Mouse (Mus musculus) intestine, postnatal 0 days (tissue): ENCODE measurements around the gene Dnah11. TPM values are rescaled to one million over a fixed set of nuclear protein-coding genes. Genes with fewer than 3 reads are reported as not detected.

Experiments used
- ATAC-seq: fragments of 200-750 bp; cut with Nextera tagmentation; 2 replicates; pipeline ENCODE4 v1.8.0; 2017; ENCODE audit warnings: mild to moderate bottlenecking, moderate TSS enrichment, moderate library complexity
- H3K27ac ChIP-seq: fragments of 300-500 bp; sonication (generic); 2 replicates; pipeline ENCODE4 v1.5.1; 2014; ENCODE audit warnings: mild to moderate bottlenecking, low read depth, low read length, moderate library complexity
- H3K27me3 ChIP-seq: fragments of 300-500 bp; sonication (generic); replicated peaks from 2 replicates; pipeline ENCODE4 v1.6.1; 2014; ENCODE audit warnings: low read length, mixed read lengths; ENCODE audit not compliant: control insufficient read depth, insufficient read depth
- H3K36me3 ChIP-seq: fragments of 300-500 bp; sonication (generic); 2 replicates; pipeline ENCODE4 v1.6.1; 2014; ENCODE audit warnings: mild to moderate bottlenecking, moderate library complexity; ENCODE audit not compliant: control insufficient read depth, insufficient read depth
- H3K4me1 ChIP-seq: fragments of 300-500 bp; sonication (generic); replicated peaks from 2 replicates; pipeline ENCODE4 v1.6.1; 2014; ENCODE audit warnings: antibody characterized with exemption, low read length, mixed read lengths; ENCODE audit not compliant: control insufficient read depth, insufficient read depth
- H3K4me2 ChIP-seq: fragments of 300-500 bp; sonication (generic); replicated peaks from 2 replicates; pipeline ENCODE4 v1.6.1; 2014; ENCODE audit warnings: low read depth, mild to moderate bottlenecking, moderate library complexity
- H3K4me3 ChIP-seq: fragments of 300-500 bp; sonication (generic); 2 replicates; pipeline ENCODE4 v1.5.1; 2014; ENCODE audit warnings: low read depth, low read length
- H3K9ac ChIP-seq: fragments of 300-500 bp; sonication (generic); 2 replicates; pipeline ENCODE4 v1.6.1; 2014; ENCODE audit warnings: mild to moderate bottlenecking, low read depth, low read length
- H3K9me3 ChIP-seq: fragments of 300-500 bp; sonication (generic); 2 replicates; pipeline ENCODE4 v1.6.1; 2016; ENCODE audit warnings: mixed run types; ENCODE audit not compliant: control insufficient read depth
- CTCF ChIP-seq: sonication (generic); IDR thresholded peaks from 2 replicates; pipeline ENCODE4 v1.5.1; 2016; ENCODE audit warnings: low read depth, mild to moderate bottlenecking, control low read depth, antibody characterized with exemption, moderate library complexity
- WGBS: fragments of 180-500 bp; shearing (Covaris S2); extraction: QIAGEN DNeasy Blood & Tissue Kit; methylation state at CpG from one replicate; pipeline ENCODE4 v1.1.7; 2014; 5-methylcytosine and 5-hydroxymethylcytosine counted together
- polyA plus RNA-seq: library from polyadenylated mRNA; unstranded; fragments of >200 nt; fragmentation: Nextera tagmentation; extraction: Ambion mirVana; gene quantifications from 2 replicates; pipeline ENCODE4 v1.2.1, GENCODE M21; 2015

Dnah11 gene
- polyA plus RNA-seq, 1 experiment from 2014 or later, result 0.01 TPM

DNA sequence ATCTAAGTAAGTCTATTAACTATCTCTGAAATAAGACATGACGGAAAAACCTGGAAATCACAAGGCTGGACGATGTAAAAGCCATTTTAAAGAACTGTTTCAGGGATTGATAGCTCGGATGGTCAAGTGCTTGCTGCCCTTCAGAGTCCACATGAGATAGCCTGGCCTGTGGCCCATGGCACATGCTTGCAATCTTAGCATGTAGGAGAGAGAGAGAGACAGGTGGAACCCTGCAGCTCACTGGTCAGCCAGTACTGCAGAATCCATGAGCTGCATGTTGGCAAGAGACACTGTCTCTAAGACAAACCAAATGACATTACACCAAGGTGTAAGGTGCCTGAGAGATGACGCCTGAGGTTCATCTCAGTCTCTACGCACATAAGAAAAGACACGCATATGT lies 118.4 kb downstream of the Dnah11 start:
- WGBS, result 91% methylated on average over 6 of the region's 6 CpGs

DNA sequence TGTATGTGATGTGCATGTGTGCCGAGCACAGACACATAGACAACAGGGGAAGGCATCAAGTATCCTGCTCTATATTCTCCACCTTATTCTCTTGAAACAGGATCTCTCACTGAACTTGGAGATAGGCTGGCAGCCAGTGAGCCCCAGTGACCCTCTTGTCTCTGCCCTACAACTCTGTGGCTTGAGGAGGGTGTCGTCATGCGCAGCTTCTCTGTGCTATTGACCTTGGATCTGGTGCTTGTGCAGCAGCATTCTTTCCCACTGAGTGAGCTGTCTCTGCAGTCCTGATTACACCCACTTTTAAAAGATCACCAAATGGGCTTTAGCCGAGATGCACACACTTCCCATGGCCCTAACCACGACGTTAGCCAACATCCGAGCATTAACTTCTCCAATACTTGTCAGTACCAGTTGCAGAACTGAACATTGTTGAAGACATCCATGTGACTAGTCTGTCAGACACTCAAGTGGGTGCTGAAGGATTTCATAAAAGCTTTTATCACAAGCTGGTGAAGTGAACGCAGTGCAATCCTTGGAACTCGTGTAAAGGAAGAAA lies 120.3 kb downstream of the Dnah11 start:
- WGBS, result 70% methylated on average over 9 of the region's 9 CpGs
- Histone ChIP-seq H3K4me1 (no peaks in the 10 kb centered on the region), H3K9me3 (no peaks in the 10 kb centered on the region), H3K27ac (no peak overlapping the region), H3K9ac (no peak overlapping the region), H3K4me2 (no peak overlapping the region), H3K36me3 (no peaks in the 10 kb centered on the region), H3K27me3 (no peaks in the 10 kb centered on the region), H3K4me3 (no peak overlapping the region)
- ATAC-seq, result no peak
- no peak for TF ChIP-seq CTCF

More for the DNA sequence above, 118.4 kb downstream of the Dnah11 start:
- Histone ChIP-seq H3K27ac (no peak overlapping the region), H3K36me3 (no peaks in the 10 kb centered on the region), H3K4me3 (no peak overlapping the region), H3K4me2 (no peak overlapping the region), H3K4me1 (no peaks in the 10 kb centered on the region), H3K9ac (no peak overlapping the region), H3K27me3 (no peaks in the 10 kb centered on the region), H3K9me3 (no peaks in the 10 kb centered on the region)
- no peak for ATAC-seq
- TF ChIP-seq CTCF, result no peak

DNA sequence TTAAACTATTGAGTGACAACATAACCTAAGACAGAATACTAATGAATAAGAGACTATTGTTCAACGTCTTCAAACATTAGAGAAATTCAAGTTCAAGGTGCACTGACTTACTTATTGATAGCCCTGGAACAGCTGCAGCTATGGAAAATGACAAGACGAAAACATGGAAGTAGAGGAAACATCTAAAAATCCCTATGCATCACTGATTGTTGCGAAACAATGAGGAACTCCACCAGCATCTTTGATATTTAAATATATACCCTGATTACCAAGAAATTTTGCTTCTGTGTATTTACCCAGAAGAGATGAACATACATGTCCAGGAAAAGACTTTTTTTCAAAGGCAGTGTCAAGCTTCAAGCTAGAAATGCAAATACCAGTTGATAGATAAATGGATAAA lies 122.0 kb downstream of the Dnah11 start:
- no peak for TF ChIP-seq CTCF
- no peak overlapping the region for H3K4me2 ChIP-seq
- H3K9me3 ChIP-seq, result no peaks in the 10 kb centered on the region
- H3K4me3 ChIP-seq, result no peak overlapping the region
- H3K4me1 ChIP-seq, result no peaks in the 10 kb centered on the region
- H3K36me3 ChIP-seq, result no peaks in the 10 kb centered on the region
- no peak for ATAC-seq
- no peak overlapping the region for H3K9ac ChIP-seq
- H3K27me3 ChIP-seq, result no peaks in the 10 kb centered on the region
- WGBS, result 79% methylated on average over 3 of the region's 3 CpGs
- H3K27ac ChIP-seq, result no peak overlapping the region

DNA sequence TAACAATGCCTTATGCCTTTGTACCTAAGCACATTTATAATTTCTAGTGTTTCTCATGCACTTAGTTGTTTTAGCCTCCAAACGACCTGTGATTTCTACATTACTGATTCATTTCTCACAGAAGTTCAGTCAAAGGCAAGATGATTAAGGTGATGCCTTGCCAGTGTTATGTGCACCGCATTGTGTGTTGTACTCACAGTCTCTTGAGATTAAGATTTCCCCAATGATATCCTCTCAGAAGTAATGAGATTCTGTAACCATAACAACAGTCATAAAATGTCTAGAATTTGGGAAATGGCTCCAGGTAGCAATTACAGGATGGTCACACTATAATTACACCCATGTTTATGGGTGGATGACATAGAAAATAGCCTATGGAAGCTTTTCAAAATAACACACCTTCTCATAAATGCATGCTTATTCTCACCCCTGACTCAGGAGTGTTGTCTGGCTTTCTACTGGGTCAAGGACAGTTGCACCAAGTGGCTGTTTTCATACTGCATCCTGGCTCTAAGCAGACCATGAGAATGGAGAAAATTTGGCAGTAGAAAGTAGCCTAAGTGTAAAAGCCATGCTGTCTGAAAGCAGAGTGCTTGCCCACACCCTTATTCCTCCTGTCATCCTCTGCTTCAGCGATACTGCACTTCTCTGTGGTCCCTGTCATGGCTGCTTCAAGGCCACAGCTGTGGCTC lies 126.5 kb downstream of the Dnah11 start:
- WGBS, result 78% methylated on average over 3 of the region's 3 CpGs
- no peaks in the 10 kb centered on the region for H3K9me3 ChIP-seq
- H3K9ac ChIP-seq, result no peak overlapping the region
- H3K27me3 ChIP-seq, result no peaks in the 10 kb centered on the region
- no peak overlapping the region for H3K4me2 ChIP-seq
- H3K27ac ChIP-seq, result no peak overlapping the region
- no peaks in the 10 kb centered on the region for H3K36me3 ChIP-seq
- no peak for ATAC-seq
- no peak for TF ChIP-seq CTCF
- no peaks in the 10 kb centered on the region for H3K4me1 ChIP-seq
- no peak overlapping the region for H3K4me3 ChIP-seq

DNA sequence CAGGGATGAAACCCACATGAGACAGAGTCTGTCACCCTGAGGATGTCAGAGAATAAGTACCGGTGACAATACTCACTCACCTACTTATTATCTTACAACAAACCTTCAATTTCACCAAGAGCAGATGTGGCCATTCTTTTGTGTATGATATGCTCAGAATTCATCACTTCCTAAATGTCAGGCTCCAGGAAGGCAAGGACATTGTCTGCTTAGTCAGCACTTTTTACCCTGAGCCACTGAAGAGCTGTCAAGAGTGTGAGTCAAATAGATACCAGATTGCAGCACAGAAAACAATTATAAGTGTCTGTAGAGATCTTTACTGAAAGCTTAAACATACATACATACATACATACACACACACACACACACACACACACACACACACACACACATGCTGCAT lies 127.2 kb downstream of the Dnah11 start:
- no peaks in the 10 kb centered on the region for H3K4me1 ChIP-seq
- no peak for ATAC-seq
- H3K4me3 ChIP-seq, result no peak overlapping the region
- H3K36me3 ChIP-seq, result no peaks in the 10 kb centered on the region
- H3K9me3 ChIP-seq, result no peaks in the 10 kb centered on the region
- H3K9ac ChIP-seq, result no peak overlapping the region
- H3K27ac ChIP-seq, result no peak overlapping the region
- H3K27me3 ChIP-seq, result no peaks in the 10 kb centered on the region
- 92% methylated on average over 1 of the region's 1 CpGs for WGBS
- H3K4me2 ChIP-seq, result no peak overlapping the region
- no peak for TF ChIP-seq CTCF

DNA sequence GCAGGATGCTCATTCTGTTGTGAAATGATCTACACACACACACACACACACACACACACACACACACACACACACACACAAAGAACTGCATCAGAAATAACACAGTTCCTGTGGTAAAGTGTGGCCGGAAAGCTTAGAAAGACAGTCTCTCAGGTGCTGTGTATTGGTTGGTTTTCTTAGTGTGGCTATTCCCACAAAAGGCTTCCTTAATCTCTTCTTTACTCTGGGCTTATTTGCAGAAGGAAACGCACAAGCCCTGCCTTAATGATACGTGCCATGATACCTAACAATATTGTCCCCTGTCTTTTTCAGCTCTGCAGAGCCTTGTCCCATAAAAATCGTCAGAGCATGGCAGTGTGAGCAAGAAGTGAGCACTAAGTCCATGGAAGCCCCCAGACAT lies 130.1 kb downstream of the Dnah11 start:
- TF ChIP-seq CTCF, result no peak
- Histone ChIP-seq H3K9ac (no peak overlapping the region), H3K4me1 (no peaks in the 10 kb centered on the region), H3K4me2 (no peak overlapping the region), H3K27me3 (no peaks in the 10 kb centered on the region), H3K4me3 (no peak overlapping the region), H3K9me3 (no peaks in the 10 kb centered on the region), H3K36me3 (no peaks in the 10 kb centered on the region), H3K27ac (no peak overlapping the region)
- WGBS, result 59% methylated on average over 4 of the region's 4 CpGs
- no peak for ATAC-seq
